Mouse (Mus musculus): ENCODE data around the gene Rpl35a. TPM values are rescaled to one million over a fixed set of nuclear protein-coding genes. Genes with fewer than 3 reads are reported as not detected.

Gene Rpl35a
- total and polyA plus RNA-seq, 2 experiments from 2014 or later: 490 to 659 TPM

- H3K27ac ChIP-seq (ENCODE audit: low read depth): no peak overlapping the region
- DNase-seq (ENCODE audit: low spot score): no peak
- H3K4me3 ChIP-seq (ENCODE audit: low read depth, low read length): no peak overlapping the region
- no peak overlapping the region for H3K4me2 ChIP-seq (ENCODE audit: low read depth, low read length)
- H3K9ac ChIP-seq (replicated peaks; ENCODE audit: low read depth, low read length): no peak overlapping the region
- ATAC-seq (ENCODE audit: insufficient read depth, low read depth): no peak
- TF ChIP-seq CTCF (IDR thresholded peaks at IDR 0.05; ENCODE audit: low read depth) (no peak), EP300 (IDR thresholded peaks at IDR 0.05; ENCODE audit: low read depth) (no peak)
- H3K4me1 ChIP-seq (ENCODE audit: control insufficient read depth, insufficient read depth): no peaks in the 10 kb centered on the region
- H3K9me3 ChIP-seq (replicated peaks; ENCODE audit: control insufficient read depth, low read length): no peaks in the 10 kb centered on the region
- H3K27me3 ChIP-seq (ENCODE audit: control insufficient read depth, insufficient read depth, low read length): no peaks in the 10 kb centered on the region
- H3K36me3 ChIP-seq (replicated peaks; ENCODE audit: control insufficient read depth, insufficient read depth, low read length): peaks cover 15% of the 10 kb centered on the region; the same call in 1 of the 2 replicates
Measured at GRCm38 (mm10) chr16:33070928-33071327, 14.7 kb downstream of the Rpl35a start.

GRCm38 (mm10) chr16:33072871-33073557, 16.8 kb downstream of the Rpl35a start:
- Histone ChIP-seq H3K9ac (replicated peaks; ENCODE audit: low read depth, low read length) (no peak overlapping the region), H3K4me1 (ENCODE audit: control insufficient read depth, insufficient read depth) (no peaks in the 10 kb centered on the region), H3K27ac (ENCODE audit: low read depth) (no peak overlapping the region), H3K9me3 (replicated peaks; ENCODE audit: control insufficient read depth, low read length) (no peaks in the 10 kb centered on the region), H3K36me3 (replicated peaks; ENCODE audit: control insufficient read depth, insufficient read depth, low read length) (peaks cover 15% of the 10 kb centered on the region; the same call in 1 of the 2 replicates), H3K4me2 (ENCODE audit: low read depth, low read length) (no peak overlapping the region), H3K27me3 (ENCODE audit: control insufficient read depth, insufficient read depth, low read length) (no peaks in the 10 kb centered on the region), H3K4me3 (ENCODE audit: low read depth, low read length) (no peak overlapping the region)
- ATAC-seq (ENCODE audit: insufficient read depth, low read depth): no peak
- no peak for DNase-seq (ENCODE audit: low spot score)
- no peak for TF ChIP-seq CTCF (IDR thresholded peaks at IDR 0.05; ENCODE audit: low read depth)
- WGBS: 88% methylated on average over 6 of the region's 6 CpGs

DNA sequence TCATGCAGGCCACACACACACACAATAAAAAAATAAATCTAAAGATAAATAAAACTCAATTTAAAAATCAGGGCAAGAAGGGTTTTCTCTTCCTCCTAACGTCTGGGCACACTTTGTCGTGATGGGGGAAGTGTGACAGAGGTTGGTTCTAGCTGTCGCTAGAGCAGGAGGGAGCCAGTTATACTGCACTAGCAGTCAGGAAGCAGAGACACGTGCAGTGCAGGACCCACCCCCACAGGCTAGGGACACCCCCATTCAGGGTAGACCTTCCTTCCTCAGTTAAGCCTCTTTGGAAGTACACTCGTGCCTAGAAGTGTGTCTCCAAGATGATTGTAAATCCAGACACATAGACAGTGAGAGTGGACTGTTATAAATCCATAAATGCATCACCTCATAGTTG, 18.7 kb downstream of the Rpl35a start:
- ATAC-seq (ENCODE audit: insufficient read depth, low read depth) (no peak), DNase-seq (ENCODE audit: low spot score) (no peak)
- Histone ChIP-seq H3K4me1 (ENCODE audit: control insufficient read depth, insufficient read depth) (no peaks in the 10 kb centered on the region), H3K4me2 (ENCODE audit: low read depth, low read length) (no peak overlapping the region), H3K9me3 (replicated peaks; ENCODE audit: control insufficient read depth, low read length) (no peaks in the 10 kb centered on the region), H3K4me3 (ENCODE audit: low read depth, low read length) (no peak overlapping the region), H3K27me3 (ENCODE audit: control insufficient read depth, insufficient read depth, low read length) (no peaks in the 10 kb centered on the region), H3K9ac (replicated peaks; ENCODE audit: low read depth, low read length) (no peak overlapping the region), H3K27ac (ENCODE audit: low read depth) (no peak overlapping the region), H3K36me3 (replicated peaks; ENCODE audit: control insufficient read depth, insufficient read depth, low read length) (0 out of 2 replicates have a peak, but pooled peaks cover 11% of the 10 kb centered on the region)
- 68% methylated on average over 5 of the region's 5 CpGs for WGBS
- TF ChIP-seq CTCF (IDR thresholded peaks at IDR 0.05; ENCODE audit: low read depth): no peak
- no peak for TF ChIP-seq EP300 (IDR thresholded peaks at IDR 0.05; ENCODE audit: low read depth)

- Histone ChIP-seq H3K36me3 (replicated peaks; ENCODE audit: control insufficient read depth, insufficient read depth, low read length) (0 out of 2 replicates have a peak, but pooled peaks cover 13% of the 10 kb centered on the region), H3K9ac (replicated peaks; ENCODE audit: low read depth, low read length) (no peak overlapping the region), H3K27ac (ENCODE audit: low read depth) (no peak overlapping the region), H3K4me2 (ENCODE audit: low read depth, low read length) (no peak overlapping the region), H3K4me3 (ENCODE audit: low read depth, low read length) (no peak overlapping the region), H3K9me3 (replicated peaks; ENCODE audit: control insufficient read depth, low read length) (no peaks in the 10 kb centered on the region), H3K27me3 (ENCODE audit: control insufficient read depth, insufficient read depth, low read length) (no peaks in the 10 kb centered on the region), H3K4me1 (ENCODE audit: control insufficient read depth, insufficient read depth) (no peaks in the 10 kb centered on the region)
- DNase-seq (ENCODE audit: low spot score) (no peak), ATAC-seq (ENCODE audit: insufficient read depth, low read depth) (no peak)
- no peak for TF ChIP-seq CTCF (IDR thresholded peaks at IDR 0.05; ENCODE audit: low read depth)
- TF ChIP-seq EP300 (IDR thresholded peaks at IDR 0.05; ENCODE audit: low read depth): no peak
- WGBS: 75% methylated on average over 6 of the region's 6 CpGs
Measured at GRCm38 (mm10) chr16:33076078-33076477, 19.8 kb downstream of the Rpl35a start.

- TF ChIP-seq EP300 (IDR thresholded peaks at IDR 0.05; ENCODE audit: low read depth): no peak
- no peak for TF ChIP-seq CTCF (IDR thresholded peaks at IDR 0.05; ENCODE audit: low read depth)
- WGBS: 76% methylated on average over 5 of the region's 5 CpGs
- H3K9ac ChIP-seq (replicated peaks; ENCODE audit: low read depth, low read length): no peak overlapping the region
Measured at GRCm38 (mm10) chr16:33077069-33077627, 20.9 kb downstream of the Rpl35a start.

More at GRCm38 (mm10) chr16:33077069-33077627, 20.9 kb downstream of the Rpl35a start:
- ATAC-seq (ENCODE audit: insufficient read depth, low read depth) (no peak), DNase-seq (ENCODE audit: low spot score) (no peak)
- no peak overlapping the region for H3K4me2 ChIP-seq (ENCODE audit: low read depth, low read length)
- no peaks in the 10 kb centered on the region for H3K9me3 ChIP-seq (replicated peaks; ENCODE audit: control insufficient read depth, low read length)
- H3K27ac ChIP-seq (ENCODE audit: low read depth): no peak overlapping the region
- no peaks in the 10 kb centered on the region for H3K27me3 ChIP-seq (ENCODE audit: control insufficient read depth, insufficient read depth, low read length)
- H3K4me1 ChIP-seq (ENCODE audit: control insufficient read depth, insufficient read depth): no peaks in the 10 kb centered on the region
- H3K4me3 ChIP-seq (ENCODE audit: low read depth, low read length): no peak overlapping the region
- H3K36me3 ChIP-seq (replicated peaks; ENCODE audit: control insufficient read depth, insufficient read depth, low read length): 0 out of 2 replicates have a peak, but pooled peaks cover 18% of the 10 kb centered on the region
